Mouse (Mus musculus): Measurements from ENCODE around the gene Lnpk. TPM values are rescaled to one million over a fixed set of nuclear protein-coding genes. Genes with fewer than 3 reads are reported as not detected.

Lnpk gene
- polyA plus RNA-seq (2014; fragmentation: Illumina TruSeq; extraction: RNeasy Lipid Tissue Mini Kit (QIAGEN cat#74804); ENCODE audit: low read depth, low replicate concordance): 17.8 TPM

DNA sequence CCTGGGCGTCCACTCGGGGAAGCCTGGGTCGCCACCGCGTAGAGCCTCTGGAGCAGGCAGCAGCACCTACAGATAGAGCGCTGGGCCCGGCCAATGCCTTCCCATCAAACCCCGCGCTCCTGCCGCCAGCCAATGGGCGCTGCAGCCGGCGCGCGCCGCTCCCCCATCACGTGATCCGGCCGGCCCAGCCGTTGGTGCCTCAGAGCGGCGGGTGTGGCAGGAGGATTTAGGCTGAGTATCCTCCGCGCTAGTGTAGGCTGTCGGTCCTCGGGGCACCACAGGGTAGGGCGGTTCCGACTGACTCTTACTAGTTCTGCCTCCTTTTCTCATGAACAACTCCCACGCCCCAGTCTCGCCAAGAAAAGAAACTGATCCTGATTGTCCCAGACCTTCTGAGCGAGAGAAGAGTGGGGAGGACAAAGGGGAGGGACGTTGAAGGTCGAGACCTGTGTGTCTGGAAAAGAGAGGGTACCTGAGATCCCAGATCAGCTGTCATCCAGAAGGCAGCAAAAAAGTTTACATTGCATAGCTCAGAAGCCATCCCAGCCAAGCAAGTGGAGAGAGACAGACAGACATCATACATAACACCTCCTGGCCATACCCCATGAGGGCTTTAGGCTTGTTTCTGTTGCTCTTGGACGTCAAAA lies at the start of gene Lnpk:
Gene Lnpk, minus strand, starts transcription at position 593 of the 647 bp plus-strand sequence.

Other genes with a start within 250 kb of the Lnpk start
- not detected for gene Evx2, start 80.1 kb upstream of the Lnpk start, polyA plus RNA-seq (2014; fragmentation: Illumina TruSeq; extraction: RNeasy Lipid Tissue Mini Kit (QIAGEN cat#74804); ENCODE audit: low read depth, low replicate concordance)
- not detected for gene Hoxd13, start 88.9 kb upstream of the Lnpk start, polyA plus RNA-seq (2014; fragmentation: Illumina TruSeq; extraction: RNeasy Lipid Tissue Mini Kit (QIAGEN cat#74804); ENCODE audit: low read depth, low replicate concordance)
- not detected for gene Hoxd12, start 95.6 kb upstream of the Lnpk start, polyA plus RNA-seq (2014; fragmentation: Illumina TruSeq; extraction: RNeasy Lipid Tissue Mini Kit (QIAGEN cat#74804); ENCODE audit: low read depth, low replicate concordance)
- gene Hoxd11, start 100.1 kb upstream of the Lnpk start, polyA plus RNA-seq (2014; fragmentation: Illumina TruSeq; extraction: RNeasy Lipid Tissue Mini Kit (QIAGEN cat#74804); ENCODE audit: low read depth, low replicate concordance): 3.2 TPM
- 24.9 TPM for gene Hoxd10, start 112.5 kb upstream of the Lnpk start, polyA plus RNA-seq (2014; fragmentation: Illumina TruSeq; extraction: RNeasy Lipid Tissue Mini Kit (QIAGEN cat#74804); ENCODE audit: low read depth, low replicate concordance)
- gene Hoxd9, start 118.3 kb upstream of the Lnpk start, polyA plus RNA-seq (2014; fragmentation: Illumina TruSeq; extraction: RNeasy Lipid Tissue Mini Kit (QIAGEN cat#74804); ENCODE audit: low read depth, low replicate concordance): 30.3 TPM
- 197 TPM for gene Hoxd8, start 125.2 kb upstream of the Lnpk start, polyA plus RNA-seq (2014; fragmentation: Illumina TruSeq; extraction: RNeasy Lipid Tissue Mini Kit (QIAGEN cat#74804); ENCODE audit: low read depth, low replicate concordance)
- 2.8 TPM for gene Hoxd3, start 132.5 kb upstream of the Lnpk start, polyA plus RNA-seq (2014; fragmentation: Illumina TruSeq; extraction: RNeasy Lipid Tissue Mini Kit (QIAGEN cat#74804); ENCODE audit: low read depth, low replicate concordance)
- 5.3 TPM for gene Hoxd4, start 132.5 kb upstream of the Lnpk start, polyA plus RNA-seq (2014; fragmentation: Illumina TruSeq; extraction: RNeasy Lipid Tissue Mini Kit (QIAGEN cat#74804); ENCODE audit: low read depth, low replicate concordance)
- 0.77 TPM for gene Gm28230, start 147.3 kb upstream of the Lnpk start, polyA plus RNA-seq (2014; fragmentation: Illumina TruSeq; extraction: RNeasy Lipid Tissue Mini Kit (QIAGEN cat#74804); ENCODE audit: low read depth, low replicate concordance)
- 0.24 TPM for gene Hoxd1, start 183.5 kb upstream of the Lnpk start, polyA plus RNA-seq (2014; fragmentation: Illumina TruSeq; extraction: RNeasy Lipid Tissue Mini Kit (QIAGEN cat#74804); ENCODE audit: low read depth, low replicate concordance)
- gene Mtx2, start 246.4 kb upstream of the Lnpk start, polyA plus RNA-seq (2014; fragmentation: Illumina TruSeq; extraction: RNeasy Lipid Tissue Mini Kit (QIAGEN cat#74804); ENCODE audit: low read depth, low replicate concordance): 235 TPM

Data from kidney, adult 10 weeks (tissue).